Comparison of ENCODE assay signal across 8 mouse cellular contexts in the genomic region with DNA sequence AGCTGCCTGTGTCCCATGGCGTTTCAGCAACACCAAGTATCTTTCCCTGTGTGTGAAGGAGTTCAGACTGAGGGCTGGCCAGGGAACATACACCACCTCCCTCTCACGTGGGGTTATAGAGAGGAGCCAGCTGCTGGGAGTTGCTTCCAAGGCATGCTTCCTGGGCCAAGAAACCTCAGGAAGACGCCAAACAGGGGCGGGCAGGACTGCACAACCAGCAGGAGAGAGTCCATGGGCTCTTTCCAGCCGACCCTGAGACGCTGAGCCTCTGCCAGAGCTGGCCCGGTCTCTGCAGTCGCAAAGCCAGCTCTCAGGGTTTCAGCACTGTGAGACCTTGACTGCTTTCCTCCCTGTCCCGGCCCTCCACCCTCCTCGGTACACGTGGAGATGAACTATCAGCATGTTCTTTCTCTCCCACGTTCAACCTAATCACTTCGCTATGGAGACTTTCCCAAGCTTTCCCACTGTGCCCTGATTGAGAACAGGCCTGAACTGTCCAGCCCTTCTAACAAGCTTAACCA. TPM values are rescaled to one million over a fixed set of nuclear protein-coding genes. Genes with fewer than 3 reads are reported as not detected.
DNase-seq lines count a peak whose midpoint lies in the region; ATAC-seq lines count a peak whose summit lies in the region.

No protein-coding gene starts in this region.

- intact Hi-C loops in heart, postnatal 25 days (cut with DNase I): no loop called here

- DNase-seq in frontal cortex, postnatal 25 days (ENCODE audit: low spot score in 2 of 2): no peak
- DNase-seq in forelimb bud, embryonic 11.5 days (ENCODE audit: low read depth, low spot score): peak; percentile 65
- DNase-seq in heart, postnatal 25 days (ENCODE audit: low spot score): peak; percentile 88
- DNase-seq in kidney, postnatal 4 days: peak; percentile 70 to 78
- peak; percentile 90 for DNase-seq in lung, postnatal 10 days
- peak; percentile 51 to 58 for DNase-seq in right cerebral cortex, postnatal 36 days (ENCODE audit: low spot score in 2 of 2)
- no peak for DNase-seq in B cell, adult 2 months

- ATAC-seq in frontal cortex, adult (ENCODE audit: low TSS enrichment): peak; percentile 48

RNA-seq across cellular contexts. Expression of a gene that starts 13.1 kb away (rescaled TPM):
- 10 to 100 TPM in 1 of 2 experiments, 1 to 10 TPM in 1; 8.2 to 10.4 TPM for total RNA-seq in heart, postnatal 25 days (2021)

Comparison
In these comparisons a context has a peak if more than half of its experiments do, and no peak if none do; other contexts are left out.
1. DNase-seq: peak in forelimb bud, embryonic 11.5 days (single experiment), heart, postnatal 25 days (single experiment), kidney, postnatal 4 days (2 of 2), lung, postnatal 10 days (single experiment) and right cerebral cortex, postnatal 36 days (2 of 2); none in frontal cortex, postnatal 25 days (0 of 2) and B cell, adult 2 months (0 of 2).